Mouse (Mus musculus): Measurements from ENCODE around the gene Adgrg2. TPM values are rescaled to one million over a fixed set of nuclear protein-coding genes. Genes with fewer than 3 reads are reported as not detected.

Gene Adgrg2
- polyA plus RNA-seq, 1 experiment from 2014 or later: 1.9 TPM

GRCm38 (mm10) chrX:160441272-160441671, 50.8 kb downstream of the Adgrg2 start:
- no peak overlapping the region for H3K4me3 ChIP-seq
- H3K27me3 ChIP-seq: peaks cover 13% of the 10 kb centered on the region; the same call in 1 of the 2 replicates
- H3K9me3 ChIP-seq: no peaks in the 10 kb centered on the region
- ATAC-seq (ENCODE audit: insufficient number of reproducible peaks, insufficient read depth, low FRiP score, low TSS enrichment, low read depth): no peak
- H3K9ac ChIP-seq: no peak overlapping the region
- H3K4me1 ChIP-seq: no peaks in the 10 kb centered on the region
- H3K27ac ChIP-seq: no peak overlapping the region
- H3K36me3 ChIP-seq: no peaks in the 10 kb centered on the region
- no peak overlapping the region for H3K4me2 ChIP-seq

GRCm38 (mm10) chrX:160448351-160448750, 57.9 kb downstream of the Adgrg2 start:
- Histone ChIP-seq H3K36me3 (no peaks in the 10 kb centered on the region), H3K27me3 (peaks cover 23% of the 10 kb centered on the region), H3K4me3 (no peak overlapping the region), H3K9me3 (no peaks in the 10 kb centered on the region), H3K9ac (no peak overlapping the region), H3K4me1 (no peaks in the 10 kb centered on the region), H3K27ac (no peak overlapping the region), H3K4me2 (no peak overlapping the region)
- ATAC-seq (ENCODE audit: insufficient number of reproducible peaks, insufficient read depth, low FRiP score, low TSS enrichment, low read depth): no peak
- WGBS: 81% methylated on average over 3 of the region's 3 CpGs

- H3K4me2 ChIP-seq: no peak overlapping the region
- H3K9ac ChIP-seq: no peak overlapping the region
- H3K4me3 ChIP-seq: no peak overlapping the region
- H3K27me3 ChIP-seq: peaks cover 23% of the 10 kb centered on the region
- no peaks in the 10 kb centered on the region for H3K36me3 ChIP-seq
- H3K27ac ChIP-seq: no peak overlapping the region
- no peak for ATAC-seq (ENCODE audit: insufficient number of reproducible peaks, insufficient read depth, low FRiP score, low TSS enrichment, low read depth)
- WGBS: 72% methylated on average over 2 of the region's 2 CpGs
- H3K9me3 ChIP-seq: no peaks in the 10 kb centered on the region
- no peaks in the 10 kb centered on the region for H3K4me1 ChIP-seq
Measured at GRCm38 (mm10) chrX:160449363-160449762, 58.9 kb downstream of the Adgrg2 start.

- H3K27ac ChIP-seq: no peak overlapping the region
- no peak for ATAC-seq (ENCODE audit: insufficient number of reproducible peaks, insufficient read depth, low FRiP score, low TSS enrichment, low read depth)
- WGBS: 66% methylated on average over 5 of the region's 5 CpGs
- H3K27me3 ChIP-seq: peaks cover 11% of the 10 kb centered on the region
- no peak overlapping the region for H3K4me3 ChIP-seq
- H3K9me3 ChIP-seq: no peaks in the 10 kb centered on the region
- no peak overlapping the region for H3K4me2 ChIP-seq
- no peaks in the 10 kb centered on the region for H3K36me3 ChIP-seq
- no peak overlapping the region for H3K9ac ChIP-seq
- H3K4me1 ChIP-seq: no peaks in the 10 kb centered on the region
Measured at GRCm38 (mm10) chrX:160455686-160456085, 65.2 kb downstream of the Adgrg2 start.

- no peak overlapping the region for H3K4me2 ChIP-seq
- no peaks in the 10 kb centered on the region for H3K4me1 ChIP-seq
- 78% methylated on average over 3 of the region's 3 CpGs for WGBS
- no peak for ATAC-seq (ENCODE audit: insufficient number of reproducible peaks, insufficient read depth, low FRiP score, low TSS enrichment, low read depth)
- H3K9me3 ChIP-seq: no peaks in the 10 kb centered on the region
- H3K9ac ChIP-seq: no peak overlapping the region
- H3K27ac ChIP-seq: no peak overlapping the region
- H3K36me3 ChIP-seq: no peaks in the 10 kb centered on the region
- H3K4me3 ChIP-seq: no peak overlapping the region
- peaks cover 23% of the 10 kb centered on the region for H3K27me3 ChIP-seq
Measured at GRCm38 (mm10) chrX:160471257-160471786, 80.8 kb downstream of the Adgrg2 start.

- no peaks in the 10 kb centered on the region for H3K36me3 ChIP-seq
- H3K4me1 ChIP-seq: no peaks in the 10 kb centered on the region
- no peak for ATAC-seq (ENCODE audit: insufficient number of reproducible peaks, insufficient read depth, low FRiP score, low TSS enrichment, low read depth)
- H3K27me3 ChIP-seq: peaks cover 56% of the 10 kb centered on the region
- H3K4me2 ChIP-seq: no peak overlapping the region
- H3K27ac ChIP-seq: no peak overlapping the region
- 78% methylated on average over 2 of the region's 2 CpGs for WGBS
- no peak overlapping the region for H3K9ac ChIP-seq
- no peaks in the 10 kb centered on the region for H3K9me3 ChIP-seq
- H3K4me3 ChIP-seq: no peak overlapping the region
Measured at GRCm38 (mm10) chrX:160489784-160490183, 99.3 kb downstream of the Adgrg2 start.

- no peak overlapping the region for H3K4me3 ChIP-seq
- peaks cover 35% of the 10 kb centered on the region for H3K27me3 ChIP-seq
- ATAC-seq (ENCODE audit: insufficient number of reproducible peaks, insufficient read depth, low FRiP score, low TSS enrichment, low read depth): no peak
- 38% methylated on average over 3 of the region's 3 CpGs for WGBS
- no peak overlapping the region for H3K4me2 ChIP-seq
- H3K9ac ChIP-seq: no peak overlapping the region
- no peaks in the 10 kb centered on the region for H3K36me3 ChIP-seq
- H3K27ac ChIP-seq: no peak overlapping the region
- no peaks in the 10 kb centered on the region for H3K9me3 ChIP-seq
- no peaks in the 10 kb centered on the region for H3K4me1 ChIP-seq
Measured at GRCm38 (mm10) chrX:160494333-160494732, 103.8 kb downstream of the Adgrg2 start.

DNA sequence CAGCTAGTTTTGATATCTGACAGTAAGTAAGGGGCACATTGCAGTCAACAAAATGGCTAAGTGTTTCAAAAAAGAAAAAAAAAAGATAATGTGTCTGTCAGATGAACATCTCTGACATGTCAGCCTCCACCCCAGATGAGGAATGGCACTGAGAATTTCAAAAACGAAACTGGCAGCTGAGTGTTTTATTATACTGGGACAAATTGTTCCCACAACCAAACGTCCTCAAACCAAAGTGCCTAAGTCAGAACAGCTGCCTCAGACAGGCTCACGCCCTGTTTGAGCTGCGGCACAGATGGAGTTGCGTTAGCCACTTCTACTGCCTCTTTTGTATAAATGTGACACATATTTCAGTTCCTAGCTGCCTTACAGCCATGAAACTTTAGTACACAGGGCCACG, 104.4 kb downstream of the Adgrg2 start:
- H3K36me3 ChIP-seq: no peaks in the 10 kb centered on the region
- H3K4me1 ChIP-seq: no peaks in the 10 kb centered on the region
- ATAC-seq (ENCODE audit: insufficient number of reproducible peaks, insufficient read depth, low FRiP score, low TSS enrichment, low read depth): no peak
- no peak overlapping the region for H3K27ac ChIP-seq
- no peaks in the 10 kb centered on the region for H3K9me3 ChIP-seq
- WGBS: 56% methylated on average over 6 of the region's 6 CpGs
- no peak overlapping the region for H3K4me2 ChIP-seq
- H3K27me3 ChIP-seq: peaks cover 33% of the 10 kb centered on the region
- H3K4me3 ChIP-seq: no peak overlapping the region
- no peak overlapping the region for H3K9ac ChIP-seq

GRCm38 (mm10) chrX:160496473-160496872, 106.0 kb downstream of the Adgrg2 start:
- Histone ChIP-seq H3K27ac (no peak overlapping the region), H3K9ac (no peak overlapping the region), H3K27me3 (peaks cover 28% of the 10 kb centered on the region), H3K4me3 (no peak overlapping the region), H3K36me3 (no peaks in the 10 kb centered on the region), H3K4me1 (no peaks in the 10 kb centered on the region), H3K9me3 (no peaks in the 10 kb centered on the region), H3K4me2 (no peak overlapping the region)
- WGBS: 66% methylated on average over 5 of the region's 5 CpGs
- ATAC-seq (ENCODE audit: insufficient number of reproducible peaks, insufficient read depth, low FRiP score, low TSS enrichment, low read depth): no peak

- H3K9ac ChIP-seq: no peak overlapping the region
- no peak overlapping the region for H3K4me3 ChIP-seq
- H3K36me3 ChIP-seq: no peaks in the 10 kb centered on the region
- H3K4me1 ChIP-seq: peaks cover 7% of the 10 kb centered on the region
- no peak for ATAC-seq (ENCODE audit: insufficient number of reproducible peaks, insufficient read depth, low FRiP score, low TSS enrichment, low read depth)
- no peak overlapping the region for H3K27ac ChIP-seq
- no peaks in the 10 kb centered on the region for H3K9me3 ChIP-seq
- H3K4me2 ChIP-seq: no peak overlapping the region
- 88% methylated on average over 3 of the region's 3 CpGs for WGBS
- peaks cover 35% of the 10 kb centered on the region for H3K27me3 ChIP-seq
Measured at GRCm38 (mm10) chrX:160501095-160501494, 110.6 kb downstream of the Adgrg2 start.

- H3K36me3 ChIP-seq: no peaks in the 10 kb centered on the region
- H3K4me2 ChIP-seq: peak overlapping the region; percentile 57
- H3K27ac ChIP-seq: peak overlapping the region; percentile 84
- peaks cover 31% of the 10 kb centered on the region for H3K27me3 ChIP-seq
- peak overlapping the region; percentile 71 for H3K9ac ChIP-seq
- peak; percentile 68 for ATAC-seq (ENCODE audit: insufficient number of reproducible peaks, insufficient read depth, low FRiP score, low TSS enrichment, low read depth)
- H3K4me1 ChIP-seq: peaks cover 7% of the 10 kb centered on the region
- 33% methylated on average over 12 of the region's 12 CpGs for WGBS
- H3K9me3 ChIP-seq: no peaks in the 10 kb centered on the region
- peak overlapping the region; percentile 56 for H3K4me3 ChIP-seq
Measured at GRCm38 (mm10) chrX:160501687-160502047, 111.2 kb downstream of the Adgrg2 start.

DNA sequence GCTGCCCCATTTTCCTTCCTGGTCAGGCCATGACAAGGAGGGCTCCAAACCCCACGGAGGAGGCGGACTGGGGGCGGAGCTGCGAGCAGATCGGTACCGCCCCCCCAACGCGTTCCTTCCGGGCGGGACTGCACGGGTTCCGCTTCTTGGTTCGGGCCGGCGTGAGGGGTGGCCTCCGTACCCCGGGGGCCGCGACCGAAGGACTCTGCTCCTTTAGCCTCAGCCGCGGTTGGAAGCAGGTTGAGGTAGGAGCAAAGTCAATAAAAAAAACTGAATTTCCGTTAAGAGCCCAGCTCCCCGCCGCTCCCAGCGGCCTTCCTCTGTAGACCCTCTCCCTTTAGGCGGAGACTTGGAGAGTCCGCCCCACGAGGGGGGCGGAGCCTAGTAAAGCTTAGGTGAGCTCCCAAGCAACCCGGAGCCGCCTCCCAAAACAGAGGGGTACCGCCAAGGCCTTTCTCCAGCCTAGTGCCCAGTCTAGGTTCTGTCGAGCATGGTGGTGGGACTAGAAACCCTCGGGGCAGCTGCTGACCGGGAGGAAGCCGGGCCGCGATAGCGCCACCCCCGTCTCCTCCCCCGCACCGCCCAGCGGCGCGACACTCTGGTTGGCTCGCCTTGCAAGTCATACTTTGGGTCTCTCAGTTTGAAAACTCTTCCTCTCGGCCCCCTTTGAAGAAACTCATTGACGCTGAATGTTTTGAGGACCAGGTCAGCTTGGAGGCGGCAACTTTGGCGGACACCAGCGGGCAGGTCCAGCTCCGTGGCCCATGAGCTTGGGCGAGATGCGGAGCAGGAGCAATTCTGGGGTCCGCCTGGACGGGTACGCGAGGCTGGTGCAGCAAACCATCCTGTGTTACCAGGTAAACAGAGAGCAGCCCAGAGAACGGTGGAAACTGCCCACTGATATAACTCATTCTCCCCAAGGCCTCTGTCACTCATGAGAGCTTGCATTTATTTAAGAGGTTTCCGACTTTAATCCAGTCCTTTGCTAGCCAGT, 111.9 kb downstream of the Adgrg2 start, which contains the start of gene Phka2:
Gene Phka2 (plus strand): TSS at position 119 of the 994 bp plus-strand sequence.
- ATAC-seq (ENCODE audit: insufficient number of reproducible peaks, insufficient read depth, low FRiP score, low TSS enrichment, low read depth): peak; percentile 96
- peak within 1 kb of the TSS; percentile 56 for H3K4me3 ChIP-seq
- H3K27ac ChIP-seq: peak within 1 kb of the TSS; percentile 84
- H3K4me2 ChIP-seq: peak within 1 kb of the TSS; percentile 62
- peaks cover 7% of the 10 kb centered on the region for H3K4me1 ChIP-seq
- H3K9ac ChIP-seq: peak within 1 kb of the TSS; percentile 71
- no peaks in the 10 kb centered on the region for H3K36me3 ChIP-seq
- 23% methylated on average over 60 of the region's 61 CpGs for WGBS
- peaks cover 31% of the 10 kb centered on the region for H3K27me3 ChIP-seq
- no peaks in the 10 kb centered on the region for H3K9me3 ChIP-seq

All from embryonic facial prominence, embryonic 13.5 days (tissue).